Mouse (Mus musculus) adrenal gland, adult 2 months (tissue): ENCODE results near the gene Mrpl48. TPM values are rescaled to one million over a fixed set of nuclear protein-coding genes. Genes with fewer than 3 reads are reported as not detected.

ENCODE experiments used
- DNase-seq: peaks from one replicate; pipeline ENCODE4 v3.0.0; 2021
- long read RNA-seq: library from polyadenylated mRNA; stranded (forward); transcript quantifications from one replicate; pipeline ENCODE4 v2.0.0, GENCODE M21; 2021
- polyA plus RNA-seq: library from polyadenylated mRNA; depleted of rRNA; stranded (reverse); fragments of >200 nt; gene quantifications from 2 replicates; pipeline ENCODE4 v1.2.3, GENCODE M21; 2012; rRNA removed
- total RNA-seq, 2 experiments: library from RNA; stranded (reverse); gene quantifications; 2 replicates each; pipeline ENCODE4 v1.2.3; 2021

Gene Mrpl48
- total RNA-seq (10 to 100 TPM; 64.4 to 67.8 TPM), polyA plus RNA-seq (4.5 and 4.9 TPM in 2 replicates)
- long read RNA-seq, full-length matches to known transcripts, result 36 of 44 reads
- long read RNA-seq, partial matches to known transcripts, result 2 of 44 reads
- long read RNA-seq, other reads (novel, unspliced or antisense), result 6 of 44 reads

DNA sequence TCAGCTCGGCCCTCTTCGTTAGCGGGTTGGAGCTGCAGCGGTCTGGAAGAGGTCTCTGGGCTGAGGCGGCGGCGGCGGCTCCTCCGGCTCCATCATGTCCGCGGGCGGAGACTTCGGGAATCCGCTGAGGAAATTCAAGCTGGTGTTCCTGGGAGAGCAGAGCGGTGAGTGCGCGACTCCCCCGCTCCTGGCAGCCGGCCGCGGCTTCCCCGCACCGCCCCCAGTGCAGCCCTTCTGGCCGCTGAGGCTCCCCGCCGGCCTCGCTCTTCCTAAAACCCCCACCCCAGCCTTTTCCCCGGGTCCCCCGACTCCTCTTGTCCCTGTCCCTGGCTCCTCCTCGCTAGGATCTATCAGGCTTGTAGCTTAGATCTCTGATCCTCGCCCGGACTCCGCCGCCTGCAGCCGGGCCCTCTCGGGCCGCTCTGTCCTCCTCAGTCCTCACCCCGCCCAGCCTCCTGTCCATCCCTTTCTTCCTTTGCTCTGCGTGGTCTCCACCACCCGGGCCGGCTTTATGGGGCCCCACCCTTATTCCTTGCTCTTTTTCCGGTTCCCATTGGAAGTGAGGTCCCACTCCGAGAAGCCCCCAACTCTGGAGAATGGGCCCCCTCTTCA, at the start of gene Mrpl48:
Gene Mrpl48, minus strand, starts transcription at position 172 of the 612 bp plus-strand sequence.
- peak; percentile 79 for DNase-seq

DNA sequence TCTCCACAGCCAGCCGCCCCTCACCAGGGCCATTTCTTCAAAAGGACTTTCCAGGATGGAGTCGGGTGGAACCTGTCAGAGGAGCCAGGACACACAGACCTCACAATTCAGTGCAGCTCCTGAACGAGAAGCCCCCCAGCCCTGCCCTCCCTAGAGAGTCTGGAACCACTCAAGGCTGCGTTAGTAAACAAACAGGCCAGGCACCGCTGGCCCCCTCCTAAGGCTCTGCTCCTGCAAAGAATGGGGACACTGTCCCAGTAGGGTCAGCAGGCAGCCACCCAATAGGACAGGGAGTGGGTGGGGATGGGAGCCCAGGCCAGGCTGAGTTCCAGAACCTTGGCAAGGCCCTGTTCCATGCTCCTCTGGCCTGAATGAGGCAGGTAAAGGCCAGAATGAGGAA, 48.6 kb upstream of the Mrpl48 start:
- DNase-seq, result no peak

DNA sequence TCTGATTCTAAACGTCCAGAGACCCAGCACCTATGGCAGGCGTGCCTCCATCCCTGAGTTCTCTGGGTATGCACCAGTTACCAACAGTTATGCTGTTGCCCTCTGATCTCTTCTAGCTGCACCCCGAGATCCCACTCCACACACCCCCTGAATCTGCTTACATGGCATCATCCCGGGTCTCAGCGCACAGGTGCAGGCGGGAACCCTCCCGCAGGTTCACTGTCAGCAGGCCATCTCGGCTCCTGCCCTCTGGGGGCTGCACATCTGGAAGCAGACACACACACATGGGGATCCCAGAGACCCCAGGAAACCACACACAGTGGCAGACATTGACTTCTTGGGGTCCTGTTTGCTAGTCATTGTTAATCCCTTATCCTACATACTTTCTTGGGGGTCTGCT, 46.3 kb upstream of the Mrpl48 start:
- DNase-seq, result no peak

DNA sequence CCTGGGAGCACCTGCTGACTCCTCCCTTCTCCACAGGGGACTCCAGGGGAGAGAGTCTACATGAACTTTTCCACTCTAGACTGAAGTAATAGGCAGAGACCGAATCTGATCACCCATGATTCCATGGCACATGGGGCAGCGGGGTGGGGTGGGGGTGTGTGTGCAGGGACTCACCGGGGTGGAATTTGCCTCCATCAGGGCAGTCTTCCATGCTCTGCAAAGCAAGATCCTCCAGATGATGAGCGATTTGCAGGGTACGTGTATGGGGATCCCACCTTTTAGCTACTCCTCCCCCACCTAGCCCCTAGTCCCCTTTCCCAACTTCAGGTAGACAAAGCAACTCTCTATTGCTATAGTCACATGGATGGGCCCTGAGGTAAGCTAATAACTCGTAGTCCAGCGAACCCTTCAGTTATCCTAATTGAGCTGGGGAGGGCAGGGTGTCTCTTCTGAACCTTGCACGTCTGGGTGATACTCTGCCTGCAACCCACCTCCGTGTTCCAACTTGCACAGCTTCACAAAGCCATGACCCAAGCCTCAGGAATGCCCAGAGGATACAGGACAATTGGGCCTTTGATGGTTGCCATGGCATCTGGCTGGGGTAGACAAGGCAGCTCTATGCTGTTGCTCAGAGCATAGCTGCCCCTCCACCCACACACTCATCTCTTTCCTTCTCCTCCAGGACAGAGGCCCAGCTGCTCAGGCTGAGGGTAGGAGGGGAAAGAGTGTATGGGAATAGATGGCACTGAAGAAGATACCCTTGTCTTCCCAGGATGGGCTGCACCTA, 45.6 kb upstream of the Mrpl48 start:
- DNase-seq, result no peak

DNA sequence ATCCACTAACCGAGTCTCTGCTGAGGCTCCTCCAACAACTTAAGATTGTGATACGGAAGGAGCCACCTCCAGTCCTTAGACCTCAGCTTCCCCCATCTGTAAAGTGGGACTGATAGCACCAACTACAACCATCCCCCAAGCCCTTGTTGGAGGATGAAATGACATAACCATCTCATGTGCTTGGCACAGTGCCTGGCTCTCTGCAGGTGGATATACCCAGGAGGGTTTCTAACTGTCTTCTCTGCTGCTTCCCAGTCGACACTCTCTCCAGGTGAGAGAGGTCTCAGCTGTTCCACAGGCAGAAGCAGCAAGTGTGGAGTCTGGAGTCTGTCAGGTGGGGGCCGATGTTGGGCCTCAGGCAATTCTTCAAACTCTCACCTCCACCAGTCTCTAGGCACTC, 42.9 kb upstream of the Mrpl48 start:
- no peak for DNase-seq

DNA sequence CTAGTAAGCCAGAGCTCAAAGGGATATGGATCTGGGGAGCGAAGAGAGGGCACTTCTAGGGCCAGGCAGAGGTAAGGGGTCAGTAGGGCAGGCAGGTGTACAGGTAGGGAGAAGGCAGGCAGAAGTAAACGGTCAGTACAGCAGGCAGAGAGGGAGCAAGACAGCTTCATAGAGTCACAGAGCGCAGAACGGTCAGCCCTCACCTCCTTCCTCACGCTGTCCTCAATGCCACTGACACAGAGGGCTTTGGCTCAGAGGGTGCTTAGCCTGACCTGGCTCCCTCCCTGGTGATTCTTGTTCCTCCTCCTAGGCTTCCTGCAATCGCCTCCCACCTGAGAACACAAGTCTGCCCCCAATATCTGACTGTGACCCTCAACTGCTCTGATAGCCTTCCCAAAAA, 42.3 kb upstream of the Mrpl48 start:
- no peak for DNase-seq

DNA sequence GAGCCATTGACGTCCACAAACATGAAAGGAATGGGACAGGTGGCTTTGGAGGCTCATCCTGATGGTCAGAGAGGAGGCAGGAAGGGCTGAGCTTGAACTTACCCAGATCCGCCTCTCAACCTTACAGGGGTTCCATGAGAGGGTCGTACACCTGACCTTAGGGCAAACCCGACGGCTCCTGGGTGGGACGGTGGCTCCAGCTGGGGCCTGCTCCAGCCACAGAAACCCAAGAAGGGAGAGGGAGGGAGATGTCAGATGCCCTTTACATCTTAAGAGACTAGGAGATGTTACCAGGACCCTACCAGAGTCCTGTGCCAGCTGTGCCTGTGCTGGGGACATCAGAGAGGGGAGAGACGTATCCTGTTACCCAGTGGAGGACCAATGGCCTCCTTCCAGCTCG, 41.7 kb upstream of the Mrpl48 start:
- no peak for DNase-seq

DNA sequence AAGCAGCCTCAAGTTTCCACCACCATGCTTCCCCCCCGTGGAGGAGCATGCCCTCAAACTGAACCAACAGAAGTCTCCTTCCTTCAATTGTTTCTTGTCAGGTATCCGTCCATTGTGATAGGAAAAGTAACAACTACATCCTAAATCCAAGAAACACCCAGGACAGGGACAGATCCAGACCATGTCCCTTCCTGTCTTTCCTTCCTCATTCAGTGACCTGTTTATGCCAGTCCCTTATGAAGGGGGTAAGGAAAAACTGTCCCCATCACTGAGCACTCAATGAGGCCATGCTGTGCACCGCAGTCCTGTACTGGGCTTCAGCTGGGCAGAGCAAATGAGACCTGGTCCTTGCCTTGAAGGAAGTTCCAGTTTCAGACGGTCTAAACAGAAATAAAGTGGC, 41.0 kb upstream of the Mrpl48 start:
- DNase-seq, result no peak

DNA sequence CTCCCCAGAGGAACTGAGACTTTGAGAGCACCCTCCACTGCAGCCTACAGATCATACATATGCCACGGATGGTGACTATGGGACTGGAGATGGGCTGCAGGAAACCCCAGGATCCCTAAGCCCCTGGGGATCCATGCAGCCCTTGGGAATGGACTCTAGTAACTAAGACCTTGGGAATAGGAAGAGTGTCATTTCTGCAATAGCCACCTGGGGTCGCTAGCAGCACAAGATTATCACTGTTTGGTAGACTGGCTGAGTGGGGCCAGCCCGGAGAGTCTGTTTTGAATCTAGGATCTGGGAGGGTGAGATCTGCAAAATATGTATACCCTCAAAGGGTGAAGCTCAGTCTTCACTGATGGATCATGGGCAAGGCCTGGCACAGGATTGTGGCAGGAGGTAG, 37.0 kb upstream of the Mrpl48 start:
- DNase-seq, result peak; percentile 54

DNA sequence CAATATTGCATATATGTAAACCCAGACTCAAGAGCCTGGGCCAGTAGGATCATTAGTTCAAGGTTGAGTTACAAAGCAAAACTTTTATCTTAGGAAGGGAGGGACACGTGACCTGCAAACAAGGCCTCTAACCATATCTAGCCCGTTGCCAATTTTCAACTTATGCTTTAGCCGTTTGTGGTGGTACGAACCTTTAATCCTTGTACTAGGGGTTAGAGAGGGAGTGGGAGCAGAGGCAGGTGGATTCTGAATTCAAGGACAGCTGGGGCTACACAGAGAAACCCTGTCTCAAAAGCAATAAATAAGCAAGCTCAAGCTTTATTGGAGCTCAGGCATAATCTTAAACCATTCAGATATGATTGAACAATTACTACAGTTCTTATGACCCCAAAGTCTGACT, 34.3 kb upstream of the Mrpl48 start:
- DNase-seq, result no peak

DNA sequence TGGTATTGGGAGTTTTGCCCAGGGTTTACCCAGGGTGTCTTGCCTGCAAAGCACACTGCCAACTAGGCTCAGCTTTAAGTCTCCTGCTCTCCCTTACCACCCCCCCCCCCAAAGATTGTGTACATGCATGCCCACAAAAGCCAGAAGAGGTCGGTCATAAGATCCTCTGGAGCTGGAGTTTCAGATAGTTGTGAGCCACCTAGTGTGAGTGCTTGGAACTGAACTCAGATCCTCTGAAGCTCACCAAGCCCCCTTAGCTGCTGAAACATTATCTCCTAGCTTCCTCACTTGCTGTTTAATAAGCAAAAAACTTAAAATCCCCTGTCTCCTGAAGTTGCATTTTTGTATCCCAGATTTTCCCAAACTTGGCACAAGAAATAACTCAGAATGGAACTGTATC, 29.6 kb upstream of the Mrpl48 start:
- no peak for DNase-seq

DNA sequence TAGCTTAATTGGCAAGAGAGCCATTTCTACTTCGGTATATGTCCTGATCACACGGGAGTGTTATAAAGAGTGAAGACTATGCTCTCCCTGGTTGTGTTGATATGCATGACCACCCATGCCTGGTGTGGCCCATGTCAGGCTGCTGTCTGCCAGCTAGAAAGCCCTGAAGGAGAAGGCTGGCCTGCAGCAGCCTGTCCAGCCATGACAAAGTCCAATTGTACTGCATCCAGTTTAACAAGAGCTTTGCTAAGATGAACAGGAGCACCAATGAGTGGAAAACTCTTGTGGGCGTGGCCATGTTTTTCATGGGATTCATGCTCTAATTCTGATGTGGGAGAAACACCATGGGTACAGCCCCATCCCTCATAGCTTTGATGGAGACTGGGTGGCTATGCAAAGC, 16.4 kb upstream of the Mrpl48 start:
- DNase-seq, result no peak

DNA sequence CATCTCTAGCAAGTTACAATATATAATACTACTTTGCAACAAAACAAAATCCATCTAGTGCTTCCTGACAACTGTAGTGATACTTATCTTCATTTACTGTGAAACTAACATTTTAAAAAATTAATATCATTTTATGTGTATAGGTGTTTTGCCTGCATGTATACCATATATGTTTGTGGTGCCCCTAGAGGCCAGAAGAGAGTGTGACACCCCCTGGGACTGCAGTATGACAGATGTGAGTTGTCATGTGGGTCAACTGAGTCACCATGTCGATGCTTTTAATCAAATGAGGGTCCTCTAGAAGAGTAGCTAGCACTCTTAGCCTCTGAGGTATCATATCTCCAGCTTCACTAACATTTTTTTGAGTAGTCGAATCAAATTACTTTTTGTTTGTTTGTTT, 14.2 kb upstream of the Mrpl48 start:
- DNase-seq, result no peak

DNA sequence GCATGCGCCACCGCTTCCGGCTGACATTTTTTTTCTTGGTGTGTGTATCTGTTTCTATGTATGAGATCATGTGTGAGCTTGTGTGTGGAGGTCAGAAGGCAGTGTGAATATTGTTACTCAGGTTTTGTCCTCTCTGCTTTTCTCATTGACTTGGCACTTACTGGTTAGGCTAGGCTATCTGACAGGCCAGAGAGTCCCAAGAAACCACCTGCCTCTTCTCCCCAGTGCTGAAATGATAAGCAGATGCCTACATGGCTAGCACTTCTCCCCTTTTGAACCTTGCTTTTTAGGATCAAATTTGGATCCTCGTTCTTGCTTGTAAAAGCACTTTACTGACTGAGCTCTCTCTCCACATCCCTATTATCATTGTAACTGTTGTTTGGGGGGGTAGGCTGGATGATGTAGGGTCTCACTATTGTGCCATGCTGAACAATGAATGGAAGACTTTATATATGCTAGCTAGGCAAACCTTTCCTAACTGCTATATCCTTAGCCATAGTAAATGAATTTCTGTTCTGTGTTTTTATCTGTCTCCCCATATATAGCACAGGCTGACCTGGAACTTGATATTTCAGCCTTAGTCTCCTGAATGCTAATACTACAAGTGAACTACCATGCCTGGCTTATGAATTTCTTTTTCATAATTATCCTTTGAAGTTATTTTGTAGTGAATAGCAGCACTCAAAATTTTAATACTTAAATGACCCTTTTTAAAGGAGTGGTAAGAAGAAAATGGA, 8.2 kb upstream of the Mrpl48 start:
- no peak for DNase-seq

DNA sequence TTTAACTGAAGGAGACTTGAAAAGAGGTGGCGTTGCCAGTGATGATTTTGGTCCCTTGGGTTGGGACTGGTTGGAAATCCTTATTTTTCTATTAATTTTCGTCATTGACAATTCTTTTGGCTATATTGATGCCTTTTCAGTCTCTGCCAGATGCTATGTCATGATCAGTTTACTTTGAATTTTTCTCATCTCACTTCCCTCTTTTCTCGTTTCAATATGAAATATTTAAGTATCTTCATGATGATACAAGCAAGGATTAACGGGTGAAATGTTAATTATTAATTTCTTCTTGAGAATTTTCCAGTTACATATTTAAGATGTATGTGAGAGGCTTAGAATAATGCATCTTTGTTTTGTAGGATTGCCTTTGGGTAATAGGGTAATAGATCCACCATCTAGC, 809 bp upstream of the Mrpl48 start:
- no peak for DNase-seq

DNA sequence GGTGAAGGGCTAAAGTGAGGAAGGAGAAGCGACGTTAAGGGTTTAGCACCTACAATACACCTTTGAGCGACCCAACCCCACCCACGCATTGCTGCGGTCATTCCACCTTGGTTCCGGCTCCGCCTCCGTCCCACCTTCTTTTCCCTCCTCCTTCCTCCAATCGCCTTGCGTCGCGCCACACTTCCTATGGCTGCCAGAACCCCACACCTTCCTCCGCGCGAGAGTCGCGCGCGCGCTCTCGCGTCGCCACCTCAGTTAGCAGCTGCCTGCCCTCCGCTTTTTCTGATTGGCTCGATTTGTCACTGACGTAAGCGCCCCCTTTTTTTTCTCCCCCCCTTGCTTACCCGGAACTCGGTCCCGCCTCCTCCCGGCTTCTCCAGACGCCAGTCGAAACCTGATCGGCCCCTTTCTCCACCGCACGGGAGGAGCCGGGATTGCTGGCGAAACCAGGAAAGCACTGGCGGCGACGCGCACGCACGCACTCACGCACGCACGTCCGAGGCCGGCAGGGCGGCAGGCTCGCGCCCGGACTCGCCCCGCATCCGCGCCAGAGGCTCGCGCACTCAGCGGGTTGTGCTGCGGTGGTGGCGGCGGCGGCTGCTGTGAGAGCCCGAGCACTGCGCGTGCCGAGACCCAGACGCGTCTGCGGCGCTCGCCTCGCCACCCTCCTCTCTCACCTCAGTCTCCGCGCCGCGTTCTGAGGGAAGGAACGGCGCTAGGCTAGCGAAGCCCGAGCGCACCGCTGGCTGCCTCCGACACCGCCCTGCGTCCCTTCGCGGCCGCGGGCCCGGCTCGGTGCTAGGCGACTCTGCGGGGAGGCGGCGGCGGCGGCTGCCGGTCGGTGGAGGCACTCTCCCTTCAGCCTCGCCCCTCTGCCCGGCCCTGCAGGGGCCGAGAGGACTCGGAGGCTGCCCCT, 629 bp downstream of the Mrpl48 start, which contains the start of gene Rab6a:
Gene Rab6a, plus strand, starts transcription at position 197 of the 916 bp plus-strand sequence.
- DNase-seq, result peak; percentile 99

DNA sequence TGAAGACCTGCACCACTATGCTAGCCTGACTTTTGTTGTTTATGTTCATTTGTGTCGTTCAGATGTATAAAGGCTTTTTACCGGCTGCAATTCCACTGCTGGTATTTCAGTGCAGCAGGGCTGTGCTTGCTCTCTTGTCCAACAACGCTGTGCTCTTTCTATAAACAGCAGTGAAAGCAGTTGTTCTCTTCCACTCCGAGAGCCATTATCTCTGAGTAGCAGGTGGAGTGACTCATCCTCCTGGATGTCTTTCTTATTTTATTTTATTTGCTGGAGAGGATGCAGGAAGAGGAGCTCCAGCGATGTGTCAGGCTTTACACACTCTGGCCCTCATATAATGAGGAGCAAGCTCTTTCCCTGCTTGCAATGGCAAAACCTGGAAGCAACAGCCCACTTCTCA, 7.9 kb downstream of the Mrpl48 start:
- no peak for DNase-seq

DNA sequence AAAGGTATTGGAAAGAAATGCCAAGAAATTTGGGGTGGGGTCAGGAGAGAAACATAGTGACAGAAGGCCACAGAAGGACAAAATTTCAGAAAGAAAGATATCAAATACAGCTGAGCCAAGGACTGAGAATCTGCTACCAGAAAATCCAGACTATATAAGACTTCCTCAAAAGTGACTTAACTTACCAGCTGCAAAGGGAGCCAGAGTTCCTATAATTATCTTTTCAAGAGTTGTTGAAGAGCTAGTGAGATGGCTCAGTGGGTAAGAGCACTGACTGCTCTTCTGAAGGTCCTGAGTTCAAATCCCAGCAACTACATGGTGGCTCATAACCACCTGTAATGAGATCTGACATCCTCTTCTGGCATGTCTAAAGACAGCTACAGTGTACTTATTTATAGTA, 14.8 kb downstream of the Mrpl48 start:
- DNase-seq, result no peak

DNA sequence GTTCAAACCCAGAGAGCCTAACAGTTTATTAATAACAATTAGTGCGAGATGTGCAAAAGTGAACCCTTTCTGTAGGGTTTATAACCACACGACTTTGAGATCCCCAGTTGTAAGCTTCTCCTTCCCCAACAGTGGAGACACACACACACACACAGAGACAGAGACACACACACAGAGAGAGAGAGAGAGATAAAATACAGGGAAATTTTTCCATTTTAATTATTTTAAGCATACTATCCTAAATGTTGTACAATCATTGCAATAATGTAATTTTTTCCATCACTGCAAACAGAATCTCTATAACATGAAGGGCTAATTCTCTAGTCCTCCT, 16.6 kb downstream of the Mrpl48 start:
- no peak for DNase-seq

DNA sequence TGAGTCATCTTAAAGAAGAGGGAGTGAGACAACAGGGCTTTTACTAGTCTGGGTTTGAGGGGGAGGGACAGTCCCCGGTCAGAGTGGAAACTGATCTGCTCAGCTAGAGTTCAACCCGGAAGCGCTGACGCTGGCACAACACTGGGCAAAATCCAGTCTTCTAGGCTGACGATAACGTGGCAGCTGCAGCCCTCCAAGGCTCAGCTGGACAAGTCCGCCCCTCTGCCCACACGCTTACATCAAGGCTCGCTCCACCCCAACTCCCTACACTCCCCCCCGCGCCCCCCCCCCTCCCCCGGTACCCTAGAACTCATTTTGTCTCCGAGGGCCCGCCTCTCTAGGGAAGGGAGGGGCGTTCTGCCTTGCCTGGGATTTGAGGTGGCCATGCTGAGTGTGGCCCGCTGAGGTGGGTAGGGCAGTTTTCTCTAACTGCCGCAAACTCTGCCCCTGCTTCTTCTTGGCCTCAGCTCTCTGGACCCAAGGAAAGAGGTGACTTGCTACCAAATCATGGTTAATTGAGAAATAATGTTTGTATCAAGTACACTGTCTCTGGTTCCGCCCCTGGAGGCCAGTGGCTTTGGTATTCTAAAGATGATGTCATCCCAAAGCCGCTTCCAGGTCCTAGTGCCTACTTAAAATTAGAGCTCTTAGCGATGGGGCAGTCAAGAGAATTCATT, 17.1 kb downstream of the Mrpl48 start:
- DNase-seq, result peak; percentile 92

DNA sequence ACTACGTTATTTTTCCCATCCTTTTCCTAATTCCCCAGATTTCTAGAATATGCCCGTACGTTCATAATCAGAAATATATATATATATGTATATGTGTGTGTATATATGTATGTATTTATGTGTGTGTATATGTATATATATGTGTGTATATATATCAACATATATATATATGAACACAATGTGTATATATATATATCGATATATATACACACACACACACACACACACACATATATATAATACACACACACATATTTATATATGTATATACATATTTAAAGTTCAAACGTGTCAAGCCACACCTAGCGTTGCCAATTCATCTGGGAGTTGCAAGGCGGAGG, 17.6 kb downstream of the Mrpl48 start:
- DNase-seq, result no peak
